Comparison of ENCODE assay signal across 16 mouse cellular contexts in genomic region chr3:95107898-95108297, GRCm38 (mm10). TPM values are rescaled to one million over a fixed set of nuclear protein-coding genes. Genes with fewer than 3 reads are reported as not detected.
A peak's percentile ranks its signal among the peaks of the same experiment; 100 is the strongest.
DNase-seq lines count a peak whose midpoint lies in the region; ATAC-seq and TF ChIP-seq lines count a peak whose summit lies in the region.
"Had no signal": no experiment of that assay in that cellular context is flagged by ENCODE, and none has a peak within 500 bp of the region (broad histone marks: within the 10 kb centered on the region; RNA-seq: fewer than 3 reads in every experiment).

No protein-coding gene starts in this region.

- DNase-seq in heart, adult 2 months: no peak
- DNase-seq in heart, postnatal 4 days: no peak
- DNase-seq in lung, embryonic 14.5 days: peak; percentile 61
- DNase-seq in lung, postnatal 14 days: no peak
- peak; percentile 27 for DNase-seq in ES-CJ7 (ENCODE audit: low read depth, low spot score)
- no peak for DNase-seq in liver, postnatal 0 days
- DNase-seq in urinary bladder, postnatal 10 days (ENCODE audit: low spot score): no peak
- DNase-seq: adrenal gland, adult 2 months; kidney, postnatal 10 days; thymus, postnatal 36 days had no signal

- no peak overlapping the region for H3K27ac ChIP-seq in heart, adult 2 months
- H3K27ac ChIP-seq in lung, embryonic 14.5 days (ENCODE audit: low read depth): no peak overlapping the region
- H3K27ac ChIP-seq in liver, postnatal 0 days (ENCODE audit: low read depth): no peak overlapping the region
- no peak overlapping the region for H3K27ac ChIP-seq in hindbrain, embryonic 16.5 days (ENCODE audit: low read depth, low read length)
- H3K27ac ChIP-seq: embryonic facial prominence, embryonic 10.5 days; forebrain, embryonic 12.5 days; lung, embryonic 15.5 days had no signal

- peaks cover 6% of the 10 kb centered on the region for H3K79me2 ChIP-seq in heart, adult 2 months (replicated peaks; ENCODE audit: control insufficient read depth, insufficient read depth, low read length)

- no peak for TF ChIP-seq POLR2A in heart, adult 2 months (IDR thresholded peaks at IDR 0.05; ENCODE audit: insufficient read depth, low read depth, low read length)

- no peaks in the 10 kb centered on the region for H3K9me3 ChIP-seq in lung, embryonic 14.5 days (ENCODE audit: low read depth, low read length)
- H3K9me3 ChIP-seq in liver, postnatal 0 days (ENCODE audit: low read length): no peaks in the 10 kb centered on the region
- no peaks in the 10 kb centered on the region for H3K9me3 ChIP-seq in hindbrain, embryonic 16.5 days (ENCODE audit: control insufficient read depth, low read length)
- H3K9me3 ChIP-seq: embryonic facial prominence, embryonic 10.5 days; forebrain, embryonic 12.5 days; lung, embryonic 15.5 days had no signal

- intact Hi-C loops in heart, adult 2 months (cut with DNase I): loop anchor here (2.0 kb wide), 1 partner anchor 53 kb away; the partner anchor contains the start of gene Sema6c

- H3K4me3 ChIP-seq in heart, adult 2 months: no peak overlapping the region
- H3K4me3 ChIP-seq in lung, embryonic 14.5 days (ENCODE audit: low read depth, low read length): no peak overlapping the region
- H3K4me3 ChIP-seq in liver, postnatal 0 days (ENCODE audit: low read depth, low read length): no peak overlapping the region
- no peak overlapping the region for H3K4me3 ChIP-seq in hindbrain, embryonic 16.5 days (ENCODE audit: low read length)
- H3K4me3 ChIP-seq: forebrain, embryonic 12.5 days; lung, embryonic 15.5 days had no signal

- no peak overlapping the region for H3K9ac ChIP-seq in heart, adult 2 months (ENCODE audit: low read depth, low read length)
- H3K9ac ChIP-seq in lung, embryonic 14.5 days: no peak overlapping the region
- no peak overlapping the region for H3K9ac ChIP-seq in liver, postnatal 0 days (replicated peaks)
- H3K9ac ChIP-seq in hindbrain, embryonic 16.5 days (ENCODE audit: low read depth, low read length): no peak overlapping the region
- H3K9ac ChIP-seq: forebrain, embryonic 12.5 days; lung, embryonic 15.5 days had no signal

- TF ChIP-seq EP300 in heart, adult 2 months (IDR thresholded peaks at IDR 0.05; ENCODE audit: insufficient read depth, low read depth, low read length): no peak
- no peak for TF ChIP-seq EP300 in liver, postnatal 0 days (IDR thresholded peaks at IDR 0.05; ENCODE audit: low read depth)

- H3K4me2 ChIP-seq in lung, embryonic 14.5 days: no peak overlapping the region
- H3K4me2 ChIP-seq in liver, postnatal 0 days (ENCODE audit: low read depth, low read length): no peak overlapping the region
- H3K4me2 ChIP-seq in hindbrain, embryonic 16.5 days (ENCODE audit: low read length): no peak overlapping the region

- TF ChIP-seq CTCF in heart, adult 2 months (IDR thresholded peaks at IDR 0.05): peak; percentile 54
- TF ChIP-seq CTCF in lung, embryonic 14.5 days (IDR thresholded peaks at IDR 0.05; ENCODE audit: low read depth): peak; percentile 27
- TF ChIP-seq CTCF in liver, postnatal 0 days (IDR thresholded peaks at IDR 0.05; ENCODE audit: low read depth): peak; percentile 49

- ATAC-seq in lung, embryonic 14.5 days (ENCODE audit: insufficient read depth): no peak
- no peak for ATAC-seq in liver, postnatal 0 days
- no peak for ATAC-seq in hindbrain, embryonic 16.5 days

- 56% methylated on average over 2 of the region's 2 CpGs for WGBS in heart, adult 2 months
- 60% methylated on average over 2 of the region's 2 CpGs for WGBS in lung, embryonic 14.5 days
- whole genome bisulfite sequencing in liver, postnatal 0 days (ENCODE audit: insufficient replicate concordance): 63% methylated on average over 2 of the region's 2 CpGs
- 71% methylated on average over 2 of the region's 2 CpGs for WGBS in hindbrain, embryonic 16.5 days

- H3K27me3 ChIP-seq in heart, adult 2 months (ENCODE audit: control insufficient read depth, insufficient read depth, low read length): no peaks in the 10 kb centered on the region
- no peaks in the 10 kb centered on the region for H3K27me3 ChIP-seq in lung, embryonic 14.5 days (ENCODE audit: insufficient read depth, low read length)
- H3K27me3 ChIP-seq in liver, postnatal 0 days (ENCODE audit: insufficient read depth, low read length): no peaks in the 10 kb centered on the region
- H3K27me3 ChIP-seq in hindbrain, embryonic 16.5 days (replicated peaks; ENCODE audit: control insufficient read depth, insufficient read depth, low read length): no peaks in the 10 kb centered on the region
- H3K27me3 ChIP-seq: forebrain, embryonic 12.5 days; lung, embryonic 15.5 days had no signal

- H3K36me3 ChIP-seq in heart, adult 2 months (ENCODE audit: control insufficient read depth, insufficient read depth, low read length): peaks cover 6% of the 10 kb centered on the region; the same call in 1 of the 2 replicates
- H3K36me3 ChIP-seq in lung, embryonic 14.5 days (ENCODE audit: insufficient read depth): no peaks in the 10 kb centered on the region
- H3K36me3 ChIP-seq in liver, postnatal 0 days (replicated peaks; ENCODE audit: insufficient read depth, low read length): no peaks in the 10 kb centered on the region; the same call in 1 of the 2 replicates
- H3K36me3 ChIP-seq in hindbrain, embryonic 16.5 days (ENCODE audit: control insufficient read depth, insufficient read depth, low read length): no peaks in the 10 kb centered on the region; the same call in 1 of the 2 replicates

- H3K4me1 ChIP-seq in heart, adult 2 months (ENCODE audit: control insufficient read depth, insufficient read depth, low read length): peaks cover 2% of the 10 kb centered on the region
- H3K4me1 ChIP-seq in lung, embryonic 14.5 days (ENCODE audit: insufficient read depth): peaks cover 7% of the 10 kb centered on the region; the same call in 1 of the 2 replicates
- H3K4me1 ChIP-seq in liver, postnatal 0 days (ENCODE audit: insufficient read depth): peaks cover 23% of the 10 kb centered on the region
- H3K4me1 ChIP-seq in hindbrain, embryonic 16.5 days (ENCODE audit: control insufficient read depth, insufficient read depth, low read depth, low read length): peaks cover 16% of the 10 kb centered on the region

RNA-seq across cellular contexts. Expression of gene Pip5k1a, which starts 1.2 kb away (rescaled TPM):
- 10 to 100 TPM; 15.8 to 16.8 TPM for total RNA-seq in heart, adult 2 months (2021)
- 11.8 and 17.9 TPM in 2 replicates for polyA plus RNA-seq in heart, adult 2 months (2012; rRNA removed)
- 10 to 100 TPM; 30.9 to 33.7 TPM for total RNA-seq in heart, postnatal 4 days (2021)
- 12.2 and 13.6 TPM in 2 replicates for polyA plus RNA-seq in lung, embryonic 14.5 days (2014; fragmentation: Nextera tagmentation; extraction: Ambion mirVana)
- 6.4 and 7.1 TPM in 2 replicates for polyA plus RNA-seq in liver, postnatal 0 days (2015; fragmentation: Nextera tagmentation; extraction: Ambion mirVana)
- 13.8 and 14.5 TPM in 2 replicates for polyA plus RNA-seq in hindbrain, embryonic 16.5 days (2015; fragmentation: Nextera tagmentation; extraction: Ambion mirVana)

RNA-seq across cellular contexts. Expression of gene Vps72, which starts 2.9 kb away (rescaled TPM):
- total RNA-seq in heart, adult 2 months (2021): 10 to 100 TPM; 31.8 to 36.5 TPM
- polyA plus RNA-seq in heart, adult 2 months (2012; rRNA removed): 34.5 and 39.2 TPM in 2 replicates
- total RNA-seq in heart, postnatal 4 days (2021): 10 to 100 TPM; 48.4 to 51.8 TPM
- 167 and 170 TPM in 2 replicates for polyA plus RNA-seq in lung, embryonic 14.5 days (2014; fragmentation: Nextera tagmentation; extraction: Ambion mirVana)
- 27.4 and 27.9 TPM in 2 replicates for polyA plus RNA-seq in liver, postnatal 0 days (2015; fragmentation: Nextera tagmentation; extraction: Ambion mirVana)
- polyA plus RNA-seq in hindbrain, embryonic 16.5 days (2015; fragmentation: Nextera tagmentation; extraction: Ambion mirVana): 142 and 158 TPM in 2 replicates

RNA-seq across cellular contexts. Expression of gene Tmod4, which starts 16.4 kb away (rescaled TPM):
- 10 to 100 TPM; 22.6 to 30.9 TPM for total RNA-seq in heart, adult 2 months (2021)
- polyA plus RNA-seq in heart, adult 2 months (2012; rRNA removed): 23.3 and 25.6 TPM in 2 replicates
- total RNA-seq in heart, postnatal 4 days (2021): 1 to 10 TPM; 3.2 to 3.4 TPM
- polyA plus RNA-seq in lung, embryonic 14.5 days (2014; fragmentation: Nextera tagmentation; extraction: Ambion mirVana): 1.2 and 1.9 TPM in 2 replicates
- 0.19 and 1.5 TPM in 2 replicates for polyA plus RNA-seq in liver, postnatal 0 days (2015; fragmentation: Nextera tagmentation; extraction: Ambion mirVana)
- polyA plus RNA-seq in hindbrain, embryonic 16.5 days (2015; fragmentation: Nextera tagmentation; extraction: Ambion mirVana): 0.98 and 1.7 TPM in 2 replicates
- total RNA-seq: hematopoietic stem cell, adult 5-6 weeks; monocyte, adult 5-6 weeks had no signal

RNA-seq across cellular contexts. Expression of gene Scnm1, which starts 25.9 kb away (rescaled TPM):
- 10 to 100 TPM; 28.3 to 32.1 TPM for total RNA-seq in heart, adult 2 months (2021)
- polyA plus RNA-seq in heart, adult 2 months (2012; rRNA removed): 46.8 and 67.9 TPM in 2 replicates
- total RNA-seq in heart, postnatal 4 days (2021): 10 to 100 TPM; 33.9 to 34.2 TPM
- 62.7 and 67.9 TPM in 2 replicates for polyA plus RNA-seq in lung, embryonic 14.5 days (2014; fragmentation: Nextera tagmentation; extraction: Ambion mirVana)
- 19.3 and 23.7 TPM in 2 replicates for polyA plus RNA-seq in liver, postnatal 0 days (2015; fragmentation: Nextera tagmentation; extraction: Ambion mirVana)
- 83.2 and 83.6 TPM in 2 replicates for polyA plus RNA-seq in hindbrain, embryonic 16.5 days (2015; fragmentation: Nextera tagmentation; extraction: Ambion mirVana)

RNA-seq across cellular contexts. Expression of gene Lysmd1, which starts 26.0 kb away (rescaled TPM):
- 1 to 10 TPM; 4.5 to 6.3 TPM for total RNA-seq in heart, adult 2 months (2021)
- polyA plus RNA-seq in heart, adult 2 months (2012; rRNA removed): 5.8 and 7.8 TPM in 2 replicates
- total RNA-seq in heart, postnatal 4 days (2021): 1 to 10 TPM; 5.3 to 6.0 TPM
- polyA plus RNA-seq in lung, embryonic 14.5 days (2014; fragmentation: Nextera tagmentation; extraction: Ambion mirVana): 8.2 and 9.4 TPM in 2 replicates
- polyA plus RNA-seq in liver, postnatal 0 days (2015; fragmentation: Nextera tagmentation; extraction: Ambion mirVana): 6.7 and 7.0 TPM in 2 replicates
- polyA plus RNA-seq in hindbrain, embryonic 16.5 days (2015; fragmentation: Nextera tagmentation; extraction: Ambion mirVana): 51.9 and 52.3 TPM in 2 replicates

Comparison
In these comparisons a context has a peak if more than half of its experiments do, and no peak if none do; other contexts are left out.
1. DNase-seq: peak in lung, embryonic 14.5 days (single experiment) and ES-CJ7 (single experiment); none in heart, adult 2 months (0 of 2), heart, postnatal 4 days (single experiment), lung, postnatal 14 days (single experiment), liver, postnatal 0 days (single experiment) and urinary bladder, postnatal 10 days (single experiment).
2. Peak in every context shown above with its lines, with median percentiles within 50 percentile points of each other: CTCF ChIP-seq.